Mouse (Mus musculus) kidney, postnatal 0 days (tissue): ENCODE results near the gene Tbcc. TPM values are rescaled to one million over a fixed set of nuclear protein-coding genes. Genes with fewer than 3 reads are reported as not detected.
A peak's percentile ranks its signal among the peaks of the same experiment; 100 is the strongest.

Source experiments
- ATAC-seq: fragments of 200-750 bp; cut with Nextera tagmentation; replicated peaks from 2 replicates; pipeline ENCODE4 v1.8.0; 2017; ENCODE audit warnings: low read depth, moderate number of reproducible peaks, moderate TSS enrichment, moderate library complexity; ENCODE audit not compliant: low FRiP score
- DNase-seq: peaks from one replicate; pipeline ENCODE4 v3.0.0-alpha.2; 2016; ENCODE audit warnings: low spot score
- H3K27ac ChIP-seq: fragments of 300-500 bp; sonication (generic); 2 replicates; pipeline ENCODE4 v1.5.1; 2014; ENCODE audit warnings: mild to moderate bottlenecking
- H3K27me3 ChIP-seq: fragments of 300-500 bp; sonication (generic); 2 replicates; pipeline ENCODE4 v1.6.1; 2014; ENCODE audit warnings: low read length, mixed read lengths; ENCODE audit not compliant: insufficient read depth
- H3K36me3 ChIP-seq: fragments of 300-500 bp; sonication (generic); 2 replicates; pipeline ENCODE4 v1.6.1; 2014; ENCODE audit warnings: low read length, mixed read lengths; ENCODE audit not compliant: insufficient read depth
- H3K4me1 ChIP-seq: fragments of 300-500 bp; sonication (generic); replicated peaks from 2 replicates; pipeline ENCODE4 v1.6.1; 2014; ENCODE audit warnings: antibody characterized with exemption, low read length, mixed read lengths; ENCODE audit not compliant: insufficient read depth
- H3K4me2 ChIP-seq: fragments of 300-500 bp; sonication (generic); 2 replicates; pipeline ENCODE4 v1.6.1; 2014; ENCODE audit warnings: mild to moderate bottlenecking, low read length, moderate library complexity, mixed read lengths
- H3K4me3 ChIP-seq: fragments of 300-500 bp; sonication (generic); replicated peaks from 2 replicates; pipeline ENCODE4 v1.5.1; 2014; ENCODE audit warnings: low read depth, low read length
- H3K9ac ChIP-seq: fragments of 300-500 bp; sonication (generic); 2 replicates; pipeline ENCODE4 v1.6.1; 2014; ENCODE audit warnings: low read depth, low read length
- H3K9me3 ChIP-seq: fragments of 300-500 bp; sonication (generic); replicated peaks from 2 replicates; pipeline ENCODE4 v1.6.1; 2016; ENCODE audit warnings: low read length, inconsistent platforms, mixed read lengths
- CTCF ChIP-seq: IDR thresholded peaks from 2 replicates; pipeline ENCODE4 v1.5.1; 2016; ENCODE audit warnings: antibody characterized with exemption, low read depth, mild to moderate bottlenecking, moderate library complexity
- WGBS: fragments of 180-500 bp; shearing (Covaris S2); extraction: QIAGEN DNeasy Blood & Tissue Kit; methylation state at CpG from one replicate; pipeline ENCODE4 v1.1.7; 2014; 5-methylcytosine and 5-hydroxymethylcytosine counted together
- polyA plus RNA-seq: library from polyadenylated mRNA; unstranded; fragments of >200 nt; fragmentation: Nextera tagmentation; extraction: Ambion mirVana; gene quantifications from 2 replicates; pipeline ENCODE4 v1.2.1, GENCODE M21; 2015

Gene Tbcc
- polyA plus RNA-seq, 1 experiment from 2014 or later = 71.4 TPM

- H3K27ac ChIP-seq = no peak overlapping the region
- no peak for DNase-seq
- H3K4me3 ChIP-seq = no peak overlapping the region
- H3K4me2 ChIP-seq = no peak overlapping the region
- no peaks in the 10 kb centered on the region for H3K9me3 ChIP-seq
- TF ChIP-seq CTCF = peak; percentile 45
- no peaks in the 10 kb centered on the region for H3K36me3 ChIP-seq
- no peak for ATAC-seq
- H3K27me3 ChIP-seq = no peaks in the 10 kb centered on the region
- 80% methylated on average over 3 of the region's 3 CpGs for WGBS
- H3K4me1 ChIP-seq = peaks cover 5% of the 10 kb centered on the region; the same call in 1 of the 2 replicates
- no peak overlapping the region for H3K9ac ChIP-seq
These were observed 14.9 kb upstream of the Tbcc start for GRCm38 (mm10) chr17:46875626-46876025.

- peaks cover 5% of the 10 kb centered on the region; the same call in 1 of the 2 replicates for H3K4me1 ChIP-seq
- H3K36me3 ChIP-seq = no peaks in the 10 kb centered on the region
- DNase-seq = no peak
- no peak overlapping the region for H3K4me2 ChIP-seq
- no peak overlapping the region for H3K9ac ChIP-seq
- no peaks in the 10 kb centered on the region for H3K27me3 ChIP-seq
- no peaks in the 10 kb centered on the region for H3K9me3 ChIP-seq
- H3K27ac ChIP-seq = peak overlapping the region; percentile 36; the same call in 1 of the 2 replicates
- H3K4me3 ChIP-seq = no peak overlapping the region
- WGBS = 61% methylated on average over 8 of the region's 8 CpGs
- 0 out of 2 replicates have a peak, but pooled peaks have one; percentile 65 for ATAC-seq
- TF ChIP-seq CTCF = no peak
These were observed 14.0 kb upstream of the Tbcc start for GRCm38 (mm10) chr17:46876371-46876950.

GRCm38 (mm10) chr17:46877061-46877460 is 13.4 kb upstream of the Tbcc start:
- no peak for TF ChIP-seq CTCF

GRCm38 (mm10) chr17:46879841-46880311 is 10.6 kb upstream of the Tbcc start:
- TF ChIP-seq CTCF = no peak
- 0 out of 2 replicates have a peak, but pooled peaks cover 8% of the 10 kb centered on the region for H3K4me1 ChIP-seq
- no peaks in the 10 kb centered on the region for H3K27me3 ChIP-seq
- no peaks in the 10 kb centered on the region for H3K9me3 ChIP-seq
- no peak overlapping the region for H3K4me3 ChIP-seq
- no peak overlapping the region for H3K27ac ChIP-seq
- peak; percentile 72 for DNase-seq
- no peaks in the 10 kb centered on the region for H3K36me3 ChIP-seq
- H3K9ac ChIP-seq = no peak overlapping the region
- H3K4me2 ChIP-seq = no peak overlapping the region
- 17% methylated on average over 14 of the region's 14 CpGs for WGBS
- ATAC-seq = peak; percentile 41; the same call in 1 of the 2 replicates

More at GRCm38 (mm10) chr17:46877061-46877460, 13.4 kb upstream of the Tbcc start:
- Histone ChIP-seq H3K27me3 (no peaks in the 10 kb centered on the region), H3K27ac (peak overlapping the region; percentile 36; the same call in 1 of the 2 replicates), H3K4me1 (peaks cover 7% of the 10 kb centered on the region; the same call in 1 of the 2 replicates), H3K36me3 (no peaks in the 10 kb centered on the region), H3K9me3 (no peaks in the 10 kb centered on the region), H3K4me2 (no peak overlapping the region), H3K4me3 (no peak overlapping the region), H3K9ac (no peak overlapping the region)
- 87% methylated on average over 5 of the region's 5 CpGs for WGBS
- DNase-seq (no peak), ATAC-seq (no peak)

GRCm38 (mm10) chr17:46880322-46880721 is 10.2 kb upstream of the Tbcc start:
- Histone ChIP-seq H3K4me2 (no peak overlapping the region), H3K27ac (no peak overlapping the region), H3K4me1 (0 out of 2 replicates have a peak, but pooled peaks cover 8% of the 10 kb centered on the region), H3K9ac (no peak overlapping the region), H3K4me3 (no peak overlapping the region), H3K27me3 (no peaks in the 10 kb centered on the region), H3K36me3 (no peaks in the 10 kb centered on the region), H3K9me3 (no peaks in the 10 kb centered on the region)
- 54% methylated on average over 2 of the region's 2 CpGs for WGBS
- ATAC-seq (no peak), DNase-seq (no peak)
- no peak for TF ChIP-seq CTCF

- Histone ChIP-seq H3K9ac (no peak overlapping the region), H3K27me3 (no peaks in the 10 kb centered on the region), H3K36me3 (no peaks in the 10 kb centered on the region), H3K27ac (no peak overlapping the region), H3K4me2 (no peak overlapping the region), H3K4me1 (0 out of 2 replicates have a peak, but pooled peaks cover 14% of the 10 kb centered on the region), H3K9me3 (no peaks in the 10 kb centered on the region), H3K4me3 (no peak overlapping the region)
- WGBS = 90% methylated on average over 6 of the region's 6 CpGs
- DNase-seq (no peak), ATAC-seq (no peak)
- TF ChIP-seq CTCF = no peak
These were observed 8.8 kb upstream of the Tbcc start for GRCm38 (mm10) chr17:46881728-46882127.
